Mouse (Mus musculus) heart, embryonic 14.5 days (tissue): Measurements from ENCODE around the gene Lpar3. TPM values are rescaled to one million over a fixed set of nuclear protein-coding genes. Genes with fewer than 3 reads are reported as not detected.

Experiments
- ATAC-seq: fragments of 200-750 bp; cut with Nextera tagmentation; 2 replicates; pipeline ENCODE4 v1.8.0; 2017; ENCODE audit warnings: low read depth, moderate TSS enrichment; ENCODE audit not compliant: insufficient number of reproducible peaks, insufficient read depth, low FRiP score
- H3K27ac ChIP-seq, 2 experiments: fragments of 200-500 bp in 1 of 2; fragments of 300-500 bp in 1 of 2; sonication (generic) in 1 of 2; replicated peaks in 1 of 2; 2 replicates each; pipeline ENCODE4 v1.5.1; 2012 to 2014; ENCODE audit warnings: low read depth in 2 of 2, low read length in 2 of 2, control low read depth in 1 of 2, mild to moderate bottlenecking in 1 of 2, mixed read lengths in 1 of 2; ENCODE audit not compliant: control insufficient read depth in 1 of 2, insufficient read depth in 1 of 2
- H3K27me3 ChIP-seq: fragments of 300-500 bp; sonication (generic); 2 replicates; pipeline ENCODE4 v1.6.1; 2014; ENCODE audit warnings: mild to moderate bottlenecking, low read length, control low read depth; ENCODE audit not compliant: control insufficient read depth, insufficient read depth
- H3K36me3 ChIP-seq: fragments of 300-500 bp; sonication (generic); 2 replicates; pipeline ENCODE4 v1.6.1; 2014; ENCODE audit warnings: mild to moderate bottlenecking, control low read depth, low read length, mixed read lengths; ENCODE audit not compliant: control insufficient read depth, insufficient read depth
- H3K4me1 ChIP-seq, 2 experiments: fragments of 200-500 bp in 1 of 2; fragments of 300-500 bp in 1 of 2; sonication (generic) in 1 of 2; 2 replicates each; pipeline ENCODE4 v1.6.1; 2012 to 2014; ENCODE audit warnings: low read length in 2 of 2, control low read depth in 1 of 2, mixed read lengths in 1 of 2; ENCODE audit not compliant: control insufficient read depth in 2 of 2, insufficient read depth in 2 of 2
- H3K4me2 ChIP-seq: fragments of 300-500 bp; sonication (generic); 2 replicates; pipeline ENCODE4 v1.6.1; 2014; ENCODE audit warnings: mild to moderate bottlenecking, low read length
- H3K4me3 ChIP-seq, 2 experiments: fragments of 200-500 bp in 1 of 2; fragments of 300-500 bp in 1 of 2; sonication (generic) in 1 of 2; 2 replicates each; pipeline ENCODE4 v1.5.1; 2012 to 2014; ENCODE audit warnings: low read length in 2 of 2, mild to moderate bottlenecking in 2 of 2, control low read depth in 1 of 2, low read depth in 1 of 2, moderate library complexity in 1 of 2; ENCODE audit not compliant: control insufficient read depth in 1 of 2, insufficient read depth in 1 of 2
- H3K9ac ChIP-seq: fragments of 300-500 bp; sonication (generic); 2 replicates; pipeline ENCODE4 v1.6.1; 2014; ENCODE audit warnings: mild to moderate bottlenecking, low read length
- H3K9me3 ChIP-seq: fragments of 300-500 bp; sonication (generic); 2 replicates; pipeline ENCODE4 v1.6.1; 2016; ENCODE audit warnings: low read length, control low read depth; ENCODE audit not compliant: control insufficient read depth
- WGBS: fragments of 180-500 bp; shearing (Covaris S2); extraction: QIAGEN DNeasy Blood & Tissue Kit; methylation state at CpG from one replicate; pipeline ENCODE4 v1.1.7; 2014; 5-methylcytosine and 5-hydroxymethylcytosine counted together
- polyA plus RNA-seq: library from polyadenylated mRNA; unstranded; fragments of >200 nt; fragmentation: Nextera tagmentation; extraction: Ambion mirVana; gene quantifications from 2 replicates; pipeline ENCODE4 v1.2.1, GENCODE M21; 2014

The Lpar3 gene
- polyA plus RNA-seq, 1 experiment from 2014 or later = 46.3 TPM

DNA sequence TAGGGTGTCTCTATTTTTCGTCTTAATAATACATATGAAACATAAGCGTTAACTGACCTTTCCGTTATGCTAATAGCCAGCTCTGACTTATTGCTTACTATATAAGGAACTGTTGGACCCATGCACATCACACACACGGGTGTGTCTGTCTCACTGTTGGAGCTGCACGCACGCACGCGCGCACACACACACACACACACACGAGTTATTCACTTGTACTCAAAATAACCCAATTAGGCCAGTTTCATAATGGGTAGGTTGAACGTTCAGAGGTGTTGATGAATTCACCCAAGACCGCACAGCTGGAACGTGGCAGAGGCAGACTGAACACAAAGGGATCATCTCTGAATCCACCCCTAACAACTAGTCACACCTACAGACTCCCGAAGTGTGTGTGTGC, 98.7 kb downstream of the Lpar3 start:
- WGBS = 85% methylated on average over 14 of the region's 14 CpGs
- H3K27me3 ChIP-seq = no peaks in the 10 kb centered on the region
- no peak overlapping the region for H3K4me3 ChIP-seq
- no peak overlapping the region for H3K9ac ChIP-seq
- no peak for ATAC-seq
- H3K9me3 ChIP-seq = no peaks in the 10 kb centered on the region
- H3K4me1 ChIP-seq = peaks cover 4 to 9% of the 10 kb centered on the region in 2 experiments; a peak in 3 of 4 replicates
- H3K4me2 ChIP-seq = no peak overlapping the region
- no peaks in the 10 kb centered on the region for H3K36me3 ChIP-seq
- H3K27ac ChIP-seq = no peak overlapping the region

DNA sequence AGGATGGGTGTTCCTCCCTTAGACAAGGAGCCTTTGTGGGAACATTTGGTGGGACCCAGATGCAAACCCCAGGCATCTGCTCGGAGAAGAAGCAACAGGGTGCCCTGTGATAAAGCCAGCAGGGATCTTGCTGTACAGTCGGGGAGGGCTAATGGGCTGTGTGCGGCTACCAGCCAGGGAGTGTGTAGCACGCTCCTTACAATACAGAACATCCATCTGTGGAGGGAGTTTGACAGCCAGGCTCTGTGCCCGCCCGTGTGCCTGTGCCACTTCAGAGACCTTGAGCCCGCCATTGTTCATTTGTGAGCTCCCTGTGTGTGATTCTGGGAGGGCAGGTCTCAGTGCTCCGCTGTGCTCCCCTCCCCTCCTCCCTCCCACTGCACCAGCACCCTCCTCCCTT, 104.2 kb downstream of the Lpar3 start:
- Histone ChIP-seq H3K27ac (no peak overlapping the region), H3K4me3 (no peak overlapping the region), H3K4me1 (peaks cover 9 to 19% of the 10 kb centered on the region in 2 experiments), H3K4me2 (no peak overlapping the region), H3K27me3 (no peaks in the 10 kb centered on the region), H3K9ac (no peak overlapping the region), H3K9me3 (no peaks in the 10 kb centered on the region), H3K36me3 (no peaks in the 10 kb centered on the region)
- no peak for ATAC-seq
- 71% methylated on average over 8 of the region's 8 CpGs for WGBS

DNA sequence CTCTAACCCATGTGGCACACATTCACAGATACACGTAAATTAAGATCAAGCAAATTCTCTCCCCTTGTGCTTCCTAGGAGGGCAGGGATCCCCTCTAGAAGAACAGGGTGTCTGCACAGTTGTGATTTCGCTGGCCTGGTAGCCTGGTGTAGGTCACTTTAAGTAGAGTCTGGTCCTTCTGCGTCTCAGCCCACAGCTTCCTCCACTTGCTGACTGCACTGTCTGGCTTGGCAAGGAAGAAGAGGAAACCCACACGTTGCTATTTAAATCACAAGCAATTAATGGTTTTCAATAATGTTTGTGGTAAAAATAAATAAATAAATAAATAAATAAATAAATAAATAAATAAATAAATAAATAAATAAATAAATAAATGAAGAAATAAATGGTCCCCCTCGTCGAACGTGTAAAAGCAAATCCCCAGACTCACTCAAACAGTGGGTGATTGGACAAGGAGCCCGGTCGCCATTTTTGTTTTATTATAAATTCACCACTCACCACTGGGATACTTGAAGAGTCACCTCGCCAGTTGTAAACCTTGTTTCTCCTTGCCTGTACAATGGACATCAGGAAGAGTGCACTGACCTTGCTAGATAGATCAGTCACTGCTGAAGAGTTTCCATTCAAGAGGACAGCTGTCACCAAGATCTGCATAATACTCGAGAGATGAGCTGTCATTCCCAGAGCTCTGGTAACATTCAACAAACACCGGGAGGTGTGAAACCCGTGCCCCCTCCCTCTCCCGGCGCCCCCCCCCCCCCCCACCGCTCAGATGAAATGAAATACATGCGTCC, 106.2 kb downstream of the Lpar3 start:
- no peaks in the 10 kb centered on the region for H3K9me3 ChIP-seq
- peak overlapping the region; percentile 39 to 85; a peak in 3 of 4 replicates for H3K27ac ChIP-seq
- WGBS = 30% methylated on average over 15 of the region's 17 CpGs
- no peaks in the 10 kb centered on the region for H3K36me3 ChIP-seq
- H3K27me3 ChIP-seq = no peaks in the 10 kb centered on the region
- H3K9ac ChIP-seq = no peak overlapping the region
- H3K4me2 ChIP-seq = peak overlapping the region; percentile 75
- no peak overlapping the region for H3K4me3 ChIP-seq
- H3K4me1 ChIP-seq = peaks cover 9 to 19% of the 10 kb centered on the region in 2 experiments
- ATAC-seq = no peak; the same call in 1 of the 2 replicates

DNA sequence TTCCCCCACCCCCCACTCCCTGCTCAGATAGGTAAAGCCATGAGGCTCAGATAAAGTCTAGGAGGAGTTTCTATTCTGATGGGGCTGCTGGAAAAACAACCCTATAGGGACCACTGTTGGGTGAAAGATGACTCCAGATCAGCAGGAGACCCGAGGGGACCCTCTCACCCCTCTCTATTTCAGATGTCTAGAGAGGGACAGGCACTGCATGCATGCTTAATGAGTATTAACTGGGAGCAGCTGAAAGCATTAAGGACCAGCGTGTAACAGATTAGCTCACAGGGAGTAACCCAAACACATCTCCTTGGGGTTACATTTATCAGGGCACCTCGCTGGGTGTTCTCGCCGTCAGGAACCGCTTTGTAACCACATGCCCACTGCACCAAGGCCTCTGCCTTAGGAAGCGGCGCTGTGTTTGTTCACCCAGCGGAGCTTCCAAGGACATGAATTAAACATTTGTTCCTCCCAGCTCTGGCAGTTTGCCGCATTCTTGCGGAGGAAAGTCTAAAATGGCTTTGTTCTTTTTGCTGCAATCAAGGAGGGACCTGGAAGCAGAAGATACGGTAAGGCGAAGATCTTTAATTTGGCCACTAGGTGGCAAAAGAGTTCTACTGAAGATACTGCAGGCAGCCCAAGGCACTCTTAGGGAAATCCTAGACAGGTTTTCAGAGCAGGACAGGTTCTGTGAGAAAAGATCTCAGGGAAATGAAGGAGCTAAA, 106.9 kb downstream of the Lpar3 start:
- Histone ChIP-seq H3K9ac (peak overlapping the region; percentile 73), H3K4me2 (peak overlapping the region; percentile 75), H3K36me3 (no peaks in the 10 kb centered on the region), H3K4me3 (peak overlapping the region; percentile 38 to 46), H3K9me3 (no peaks in the 10 kb centered on the region), H3K4me1 (peaks cover 9 to 19% of the 10 kb centered on the region in 2 experiments), H3K27me3 (no peaks in the 10 kb centered on the region), H3K27ac (peak overlapping the region; percentile 85 to 88)
- ATAC-seq = peak; percentile 51
- WGBS = 1% methylated on average over 13 of the region's 13 CpGs

DNA sequence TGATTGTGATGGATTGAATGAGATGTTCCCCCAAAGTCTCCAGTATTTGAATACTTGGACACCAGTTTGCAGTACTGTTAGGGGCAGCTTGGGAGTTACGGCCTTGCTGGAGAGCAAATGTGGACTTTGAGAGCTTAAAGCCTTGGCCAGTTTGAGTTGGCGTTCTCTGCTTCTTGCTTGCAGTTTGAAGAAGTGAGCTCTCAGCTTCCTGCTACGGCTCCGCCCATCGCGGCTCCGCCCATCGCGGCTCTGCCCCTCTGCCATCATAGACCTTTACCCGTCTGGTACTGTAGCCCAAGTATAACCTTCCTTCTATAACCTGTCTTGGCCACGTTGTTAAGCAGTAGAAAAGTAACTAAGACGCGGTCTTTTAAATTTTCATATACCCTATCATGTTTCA, 108.0 kb downstream of the Lpar3 start:
- no peak for ATAC-seq

DNA sequence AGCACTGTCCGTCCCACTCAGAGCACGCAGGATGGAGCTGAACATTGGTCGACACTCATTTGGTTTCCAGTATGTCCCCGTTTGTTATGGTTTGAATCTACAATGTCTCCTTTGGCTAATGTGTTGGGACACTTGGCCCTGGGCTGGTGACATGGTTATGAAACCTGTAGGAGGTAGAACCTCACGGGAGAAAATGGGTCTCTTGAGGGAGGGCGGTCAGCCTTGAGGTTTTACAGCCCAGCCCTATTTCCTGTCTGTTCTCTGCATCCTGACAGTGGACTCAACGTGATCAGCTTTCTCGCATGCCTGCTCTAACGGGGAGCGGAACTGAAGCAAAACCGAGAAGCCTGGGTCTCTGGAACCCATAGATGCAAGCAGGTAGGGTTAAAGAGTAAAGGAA, 111.1 kb downstream of the Lpar3 start:
- Histone ChIP-seq H3K4me3 (no peak overlapping the region), H3K9me3 (no peaks in the 10 kb centered on the region), H3K36me3 (no peaks in the 10 kb centered on the region), H3K27ac (no peak overlapping the region), H3K9ac (no peak overlapping the region), H3K4me1 (peaks cover 6 to 15% of the 10 kb centered on the region in 2 experiments), H3K27me3 (no peaks in the 10 kb centered on the region), H3K4me2 (no peak overlapping the region)
- WGBS = 69% methylated on average over 11 of the region's 11 CpGs
- no peak for ATAC-seq

More for the DNA sequence above, 108.0 kb downstream of the Lpar3 start:
- Histone ChIP-seq H3K27ac (no peak overlapping the region), H3K4me1 (peaks cover 9 to 19% of the 10 kb centered on the region in 2 experiments), H3K9me3 (no peaks in the 10 kb centered on the region), H3K27me3 (no peaks in the 10 kb centered on the region), H3K36me3 (no peaks in the 10 kb centered on the region), H3K4me2 (peak overlapping the region; percentile 75), H3K4me3 (peak overlapping the region in 1 of 2 experiments; percentile 38; a peak in 2 of 4 replicates), H3K9ac (peak overlapping the region; percentile 54; the same call in 1 of the 2 replicates)
- WGBS = 17% methylated on average over 13 of the region's 13 CpGs

DNA sequence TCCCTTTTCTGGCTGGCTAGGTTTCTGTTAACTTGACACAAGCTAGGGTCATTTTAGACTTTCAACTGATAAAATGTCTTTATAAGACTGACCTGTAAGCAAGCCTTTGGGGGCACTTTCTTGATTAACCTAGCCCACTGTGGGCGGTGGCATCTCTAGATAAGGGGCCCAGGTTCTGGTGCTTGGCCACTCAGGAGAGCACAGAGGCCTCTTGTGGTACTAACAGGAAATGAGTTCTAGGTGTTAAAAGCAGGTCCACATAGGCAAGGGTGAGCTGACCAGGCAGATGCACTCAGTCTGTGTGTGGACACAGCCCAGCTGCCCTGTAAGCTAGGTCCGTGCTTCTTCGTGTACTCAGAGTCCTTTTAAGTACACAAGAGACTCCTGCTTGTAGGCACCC, 112.5 kb downstream of the Lpar3 start:
- H3K4me2 ChIP-seq = no peak overlapping the region
- no peaks in the 10 kb centered on the region for H3K36me3 ChIP-seq
- no peaks in the 10 kb centered on the region for H3K9me3 ChIP-seq
- ATAC-seq = no peak
- WGBS = 78% methylated on average over 3 of the region's 3 CpGs
- H3K4me3 ChIP-seq = no peak overlapping the region
- H3K9ac ChIP-seq = no peak overlapping the region
- no peak overlapping the region for H3K27ac ChIP-seq
- no peaks in the 10 kb centered on the region for H3K27me3 ChIP-seq
- H3K4me1 ChIP-seq = peaks cover 8 to 15% of the 10 kb centered on the region in 2 experiments
